Mouse (Mus musculus) megakaryocyte, embryonic 14.5 days (primary cell): Measurements from ENCODE around the gene Ifnar1. TPM values are rescaled to one million over a fixed set of nuclear protein-coding genes. Genes with fewer than 3 reads are reported as not detected.

Experiments
- H3K27me3 ChIP-seq: replicated peaks from 2 replicates; pipeline ENCODE3; 2012; ENCODE audit warnings: inconsistent platforms
- H3K36me3 ChIP-seq: replicated peaks from 2 replicates; pipeline ENCODE3; 2012; ENCODE audit warnings: low read length, inconsistent platforms, mixed read lengths
- H3K4me1 ChIP-seq: 2 replicates; pipeline ENCODE4 v1.6.1; 2012; ENCODE audit warnings: inconsistent platforms
- H3K4me3 ChIP-seq: replicated peaks from 2 replicates; pipeline ENCODE3; 2012; ENCODE audit warnings: moderate library complexity, mild to moderate bottlenecking, inconsistent platforms
- H3K9me3 ChIP-seq: 2 replicates; pipeline ENCODE4 v1.6.1; 2012; ENCODE audit warnings: inconsistent platforms
- FLI1 ChIP-seq: IDR thresholded peaks from 2 replicates; pipeline ENCODE4 v1.6.1; 2012; ENCODE audit warnings: low read length, inconsistent platforms, mixed read lengths
- GATA1 ChIP-seq: IDR thresholded peaks from 3 replicates; pipeline ENCODE4 v1.6.1; 2012; ENCODE audit warnings: mixed read lengths, low read length, inconsistent platforms, borderline replicate concordance
- polyA plus RNA-seq: library from polyadenylated mRNA; stranded (reverse); fragments of >175 nt; gene quantifications from 2 replicates; pipeline ENCODE4 v1.2.3, GENCODE M21; 2012; ENCODE audit warnings: low replicate concordance; ENCODE audit not compliant: insufficient read depth

Gene Ifnar1
- polyA plus RNA-seq, 1 experiment: 3.8 TPM

DNA sequence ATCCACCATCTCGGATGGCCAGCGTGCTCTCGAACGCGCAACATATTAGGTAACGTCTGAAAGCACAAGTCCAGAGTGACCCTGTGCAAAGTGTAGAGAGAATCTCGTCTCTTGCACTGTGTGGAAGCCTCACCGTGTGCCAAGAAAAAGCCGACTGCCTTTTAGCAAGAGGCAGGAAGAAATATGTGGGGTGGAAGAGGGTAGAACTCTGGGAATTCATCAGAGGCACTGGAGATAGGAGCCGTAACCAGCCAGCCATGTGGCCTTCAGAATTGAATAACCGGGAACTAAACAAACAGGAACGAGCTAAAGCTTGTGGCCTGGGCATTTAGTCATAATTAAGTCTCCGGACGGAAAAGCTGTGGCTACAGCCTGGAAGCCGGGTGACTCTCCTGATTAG lies 71.6 kb downstream of the Ifnar1 start:
- TF ChIP-seq FLI1 (no peak), GATA1 (no peak)
- Histone ChIP-seq H3K36me3 (peaks cover 90% of the 10 kb centered on the region), H3K9me3 (no peaks in the 10 kb centered on the region)

More for the DNA sequence above, 71.6 kb downstream of the Ifnar1 start:
- Histone ChIP-seq H3K4me1 (peaks cover 24% of the 10 kb centered on the region), H3K27me3 (peaks cover 36% of the 10 kb centered on the region), H3K4me3 (no peak overlapping the region)

Other genes with a start within 250 kb of the Ifnar1 start
- not detected in 2 replicates for gene Olig1, start 215.5 kb upstream of the Ifnar1 start, polyA plus RNA-seq
- 45.8 and 47.7 TPM in 2 replicates for gene Ifnar2, start 112.5 kb upstream of the Ifnar1 start, polyA plus RNA-seq
- not detected in 2 replicates for gene Gm21970, start 93.5 kb upstream of the Ifnar1 start, polyA plus RNA-seq
- 2.0 and 13.1 TPM in 2 replicates for gene Il10rb, start 79.1 kb upstream of the Ifnar1 start, polyA plus RNA-seq
- 12.5 and 13.8 TPM in 2 replicates for gene Ifngr2, start 61.8 kb downstream of the Ifnar1 start, polyA plus RNA-seq
- 2.6 TPM in 1 of 2 replicates, not detected in the other for gene Tmem50b, start 112.6 kb downstream of the Ifnar1 start, polyA plus RNA-seq
- 0.92 and 3.9 TPM in 2 replicates for gene Dnajc28, start 133.8 kb downstream of the Ifnar1 start, polyA plus RNA-seq
- gene Gart, start 161.7 kb downstream of the Ifnar1 start, polyA plus RNA-seq: 26.0 and 173 TPM in 2 replicates
- gene Son, start 162.3 kb downstream of the Ifnar1 start, polyA plus RNA-seq: 31.9 and 42.5 TPM in 2 replicates
- 4.6 and 11.1 TPM in 2 replicates for gene Donson, start 203.5 kb downstream of the Ifnar1 start, polyA plus RNA-seq
- gene Cryzl1, start 243.7 kb downstream of the Ifnar1 start, polyA plus RNA-seq: 9.9 TPM in 1 of 2 replicates, not detected in the other
- gene Itsn1, start 244.0 kb downstream of the Ifnar1 start, polyA plus RNA-seq: 24.6 and 49.2 TPM in 2 replicates